Mouse (Mus musculus) bone marrow, adult 2 months (tissue): Measurements from ENCODE around the gene E130114P18Rik. TPM values are rescaled to one million over a fixed set of nuclear protein-coding genes. Genes with fewer than 3 reads are reported as not detected.

Experiments
- H3K27ac ChIP-seq: fragments of 200-500 bp; 2 replicates; pipeline ENCODE4 v1.5.1; 2012; ENCODE audit warnings: low read depth, mild to moderate bottlenecking, control low read depth, inconsistent platforms, low read length; ENCODE audit not compliant: control insufficient read depth, poor library complexity, insufficient read depth
- H3K4me1 ChIP-seq: fragments of 200-500 bp; 2 replicates; pipeline ENCODE4 v1.6.1; 2011; ENCODE audit warnings: low read length; ENCODE audit not compliant: control insufficient read depth, insufficient read depth
- H3K4me3 ChIP-seq: fragments of 200-500 bp; replicated peaks from 2 replicates; pipeline ENCODE3; 2011; ENCODE audit warnings: mild to moderate bottlenecking, low read depth, low read length, control low read depth; ENCODE audit not compliant: control insufficient read depth
- CTCF ChIP-seq: fragments of 200-500 bp; IDR thresholded peaks from 2 replicates; pipeline ENCODE4 v1.5.1; 2011; ENCODE audit warnings: low read length, control low read depth; ENCODE audit not compliant: control insufficient read depth, insufficient read depth
- POLR2A ChIP-seq: fragments of 200-500 bp; IDR thresholded peaks from 2 replicates; pipeline ENCODE4 v1.6.1; 2011; ENCODE audit warnings: low read depth, mild to moderate bottlenecking, control low read depth, low read length, borderline replicate concordance; ENCODE audit not compliant: control insufficient read depth
- WGBS: fragments of 180-500 bp; shearing (Covaris S2); methylation state at CpG from one replicate; pipeline ENCODE4 v1.1.7; 2018; 5-methylcytosine and 5-hydroxymethylcytosine counted together
- polyA plus RNA-seq: library from polyadenylated mRNA; stranded (reverse); fragments of >200 nt; gene quantifications from 2 replicates; pipeline ENCODE4 v1.2.4, GENCODE M21; 2011; ENCODE audit warnings: low replicate concordance; ENCODE audit not compliant: missing spikeins, insufficient read depth, insufficient read length

E130114P18Rik gene
- polyA plus RNA-seq, 1 experiment, result not detected

DNA sequence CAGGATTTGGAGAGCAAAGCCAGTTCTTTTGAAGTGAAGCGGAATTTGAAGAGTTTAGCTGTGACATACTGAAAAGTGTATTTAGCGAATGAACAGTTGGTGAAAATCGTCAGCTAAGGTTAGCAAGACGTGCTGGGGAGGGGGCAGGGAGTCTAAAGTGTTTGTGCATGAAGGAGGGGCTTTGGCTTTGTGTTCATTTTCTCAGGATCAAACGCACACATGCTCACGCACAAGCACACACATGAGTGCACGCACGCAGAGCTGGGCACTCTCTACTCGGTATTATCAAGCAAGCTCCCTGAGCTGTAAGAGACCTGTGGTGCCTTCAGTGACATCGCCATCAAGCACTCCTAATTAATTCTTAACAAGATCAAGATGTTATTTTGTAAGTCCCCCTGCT lies 55.2 kb downstream of the E130114P18Rik start:
- no peak overlapping the region for H3K27ac ChIP-seq
- H3K4me1 ChIP-seq, result no peaks in the 10 kb centered on the region
- no peak overlapping the region for H3K4me3 ChIP-seq
- TF ChIP-seq CTCF (no peak), POLR2A (no peak)
- WGBS, result 83% methylated on average over 10 of the region's 10 CpGs

- no peak for TF ChIP-seq POLR2A
- no peak for TF ChIP-seq CTCF
- WGBS, result 59% methylated on average over 6 of the region's 6 CpGs
These were observed 63.3 kb downstream of the E130114P18Rik start for GRCm38 (mm10) chr4:97714616-97715015.

DNA sequence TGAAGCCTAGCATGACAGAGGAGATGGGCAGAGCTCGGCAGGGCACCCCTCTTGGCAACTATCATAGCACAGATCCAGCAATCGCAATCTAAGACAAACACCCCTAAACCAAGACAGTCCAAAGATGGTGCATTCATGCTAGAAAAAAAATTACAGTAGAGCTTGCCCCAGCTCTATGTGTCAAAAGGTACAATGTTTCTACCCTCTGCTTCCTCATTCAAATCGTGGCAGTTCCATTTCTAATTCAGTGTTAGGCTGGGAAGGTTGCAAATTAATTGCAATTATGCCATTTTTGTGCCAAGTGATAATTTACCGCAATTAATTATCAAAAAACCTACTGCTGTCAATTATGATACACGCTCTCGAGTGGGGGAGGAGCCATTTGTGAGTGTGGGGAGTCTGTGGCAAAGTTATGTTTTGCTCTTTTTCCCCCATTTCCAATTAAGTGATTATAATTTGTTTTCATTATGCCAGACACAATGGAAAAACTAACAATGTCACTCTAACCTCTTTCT lies 63.7 kb downstream of the E130114P18Rik start:
- Histone ChIP-seq H3K4me3 (no peak overlapping the region), H3K4me1 (no peaks in the 10 kb centered on the region), H3K27ac (no peak overlapping the region)
- WGBS, result 68% methylated on average over 6 of the region's 6 CpGs
- no peak for TF ChIP-seq CTCF
- TF ChIP-seq POLR2A, result no peak

More at GRCm38 (mm10) chr4:97714616-97715015, 63.3 kb downstream of the E130114P18Rik start:
- H3K4me1 ChIP-seq, result no peaks in the 10 kb centered on the region
- no peak overlapping the region for H3K4me3 ChIP-seq
- H3K27ac ChIP-seq, result no peak overlapping the region

DNA sequence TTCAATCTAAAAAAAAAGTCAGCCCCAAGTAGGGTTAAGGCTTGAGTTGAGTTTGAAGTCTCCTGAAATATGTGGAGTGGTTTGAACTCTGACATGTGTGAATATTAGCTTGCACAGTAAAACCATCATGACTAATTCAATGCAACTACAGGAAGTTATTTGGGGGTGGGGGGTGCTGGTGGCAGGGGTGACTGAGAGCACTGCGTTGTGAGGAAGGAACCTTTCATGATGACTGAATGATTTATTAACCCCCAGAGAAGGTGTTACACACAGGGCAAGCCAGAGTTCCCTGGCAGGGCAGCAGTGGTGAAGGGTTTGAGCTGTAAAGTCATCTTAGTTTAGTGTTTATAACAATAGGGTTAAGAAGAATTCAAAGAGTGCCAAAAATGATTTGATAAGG lies 65.3 kb downstream of the E130114P18Rik start:
- H3K4me1 ChIP-seq, result no peaks in the 10 kb centered on the region
- WGBS, result 0% methylated on average over 1 of the region's 1 CpGs
- H3K27ac ChIP-seq, result no peak overlapping the region
- H3K4me3 ChIP-seq, result no peak overlapping the region
- TF ChIP-seq CTCF (no peak), POLR2A (no peak)

- no peak overlapping the region for H3K27ac ChIP-seq
- H3K4me3 ChIP-seq, result no peak overlapping the region
- 73% methylated on average over 9 of the region's 9 CpGs for WGBS
- no peaks in the 10 kb centered on the region for H3K4me1 ChIP-seq
- TF ChIP-seq CTCF (no peak), POLR2A (no peak)
These were observed 67.7 kb downstream of the E130114P18Rik start for GRCm38 (mm10) chr4:97710048-97710765.

GRCm38 (mm10) chr4:97707373-97708152 lies 70.3 kb downstream of the E130114P18Rik start:
- Histone ChIP-seq H3K4me3 (no peak overlapping the region), H3K4me1 (no peaks in the 10 kb centered on the region), H3K27ac (no peak overlapping the region)
- TF ChIP-seq CTCF (no peak), POLR2A (no peak)
- WGBS, result 70% methylated on average over 22 of the region's 22 CpGs

- TF ChIP-seq CTCF (no peak), POLR2A (no peak)
These were observed 80.9 kb downstream of the E130114P18Rik start for GRCm38 (mm10) chr4:97696684-97697615.

DNA sequence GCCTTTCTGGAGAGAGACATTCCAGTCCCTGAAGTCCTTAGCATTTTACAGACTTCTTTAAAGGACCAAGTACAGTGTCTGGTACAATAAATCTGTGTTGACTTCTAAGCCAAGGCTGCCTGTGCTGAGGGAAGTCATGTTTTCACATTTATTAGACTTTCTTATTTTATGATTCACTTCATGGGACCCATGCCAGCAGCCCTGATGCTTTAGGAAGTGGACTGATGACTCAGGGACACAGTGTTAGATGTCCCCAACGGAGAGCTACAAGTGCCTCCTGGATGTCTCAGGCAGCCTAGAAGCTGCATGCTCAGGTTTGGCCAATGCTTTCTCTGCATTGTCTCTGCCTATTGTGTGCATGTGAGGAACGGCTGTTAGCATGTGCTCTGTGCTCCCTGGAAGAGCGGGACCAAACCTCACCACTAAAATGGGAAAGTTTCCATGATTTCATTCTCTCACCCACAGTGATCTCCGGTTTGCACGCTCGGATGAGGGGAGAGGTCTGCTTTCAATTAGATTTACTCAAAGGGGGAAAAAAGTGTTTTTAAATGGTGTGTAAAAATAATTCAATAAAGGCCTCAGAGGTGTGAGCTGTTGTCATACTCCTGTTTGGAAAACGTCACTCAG lies 82.4 kb downstream of the E130114P18Rik start:
- WGBS, result 80% methylated on average over 7 of the region's 7 CpGs

More at GRCm38 (mm10) chr4:97696684-97697615, 80.9 kb downstream of the E130114P18Rik start:
- no peak overlapping the region for H3K4me3 ChIP-seq
- 81% methylated on average over 7 of the region's 7 CpGs for WGBS
- no peak overlapping the region for H3K27ac ChIP-seq
- no peaks in the 10 kb centered on the region for H3K4me1 ChIP-seq

More for the DNA sequence above, 82.4 kb downstream of the E130114P18Rik start:
- H3K4me3 ChIP-seq, result no peak overlapping the region
- H3K27ac ChIP-seq, result no peak overlapping the region
- H3K4me1 ChIP-seq, result no peaks in the 10 kb centered on the region
- TF ChIP-seq CTCF, result no peak
- TF ChIP-seq POLR2A, result no peak
